Mouse (Mus musculus) MEL (cell line): Measurements from ENCODE around the gene Ate1. TPM values are rescaled to one million over a fixed set of nuclear protein-coding genes. Genes with fewer than 3 reads are reported as not detected.

Experiments used
- DNase-seq: peaks from one replicate; pipeline ENCODE4 v3.0.0; 2011; ENCODE audit warnings: low read depth, low spot score
- H3K27ac ChIP-seq: 2 replicates; pipeline ENCODE4 v1.5.1; 2012; ENCODE audit warnings: low read depth, mild to moderate bottlenecking, control low read depth, low read length, moderate library complexity; ENCODE audit not compliant: control insufficient read depth
- H3K27me3 ChIP-seq, 2 experiments: fragments of 150-350 bp in 1 of 2; sonication (generic) in 1 of 2; 2 replicates each; pipeline ENCODE4 v1.6.1; 2012; ENCODE audit warnings: low read length in 2 of 2, mild to moderate bottlenecking in 2 of 2, improper control_type of control experiment in 1 of 2, moderate library complexity in 1 of 2; ENCODE audit not compliant: insufficient read depth in 2 of 2, control insufficient read depth in 1 of 2
- H3K36me3 ChIP-seq, 2 experiments: 2 replicates each; pipeline ENCODE4 v1.6.1; 2012 to 2014; ENCODE audit warnings: low read length in 2 of 2, improper control_type of control experiment in 1 of 2, inconsistent platforms in 1 of 2, mild to moderate bottlenecking in 1 of 2; ENCODE audit not compliant: insufficient read depth in 2 of 2, control insufficient read depth in 1 of 2
- H3K4me1 ChIP-seq, 2 experiments: fragments of 150-350 bp in 1 of 2; sonication (generic) in 1 of 2; 2 replicates each; pipeline ENCODE4 v1.6.1; 2012; ENCODE audit warnings: low read length in 2 of 2, improper control_type of control experiment in 1 of 2, mild to moderate bottlenecking in 1 of 2; ENCODE audit not compliant: insufficient read depth in 2 of 2, control insufficient read depth in 1 of 2
- H3K4me3 ChIP-seq, 2 experiments: fragments of 150-350 bp in 1 of 2; sonication (generic) in 1 of 2; 2 replicates each; pipeline ENCODE4 v1.5.1; 2012; ENCODE audit warnings: low read depth in 2 of 2, low read length in 2 of 2, mild to moderate bottlenecking in 2 of 2, moderate library complexity in 2 of 2, control low read depth in 1 of 2, improper control_type of control experiment in 1 of 2; ENCODE audit not compliant: control insufficient read depth in 1 of 2, insufficient read depth in 1 of 2
- H3K79me2 ChIP-seq: 2 replicates; pipeline ENCODE4 v1.6.1; 2012; ENCODE audit warnings: mild to moderate bottlenecking, low read length, moderate library complexity; ENCODE audit not compliant: control insufficient read depth, poor library complexity, insufficient read depth
- H3K9ac ChIP-seq: 2 replicates; pipeline ENCODE4 v1.6.1; 2012; ENCODE audit warnings: low read depth, mild to moderate bottlenecking, control low read depth, low read length, moderate library complexity; ENCODE audit not compliant: control insufficient read depth, poor library complexity, severe bottlenecking
- H3K9me3 ChIP-seq: fragments of 150-350 bp; sonication (generic); replicated peaks from 2 replicates; pipeline ENCODE4 v1.6.1; 2012; ENCODE audit warnings: mild to moderate bottlenecking, low read length, improper control_type of control experiment, moderate library complexity; ENCODE audit not compliant: insufficient read depth
- BHLHE40 ChIP-seq: IDR thresholded peaks from 2 replicates; pipeline ENCODE4 v1.6.1; 2012; ENCODE audit warnings: low read depth, mild to moderate bottlenecking, inconsistent platforms, low read length, improper control_type of control experiment, borderline replicate concordance
- CHD1 ChIP-seq: IDR thresholded peaks from 2 replicates; pipeline ENCODE4 v1.6.1; 2012; ENCODE audit warnings: low read depth, mild to moderate bottlenecking, inconsistent platforms, low read length, improper control_type of control experiment
- E2F4 ChIP-seq: IDR thresholded peaks from 2 replicates; pipeline ENCODE4 v1.6.1; 2011; ENCODE audit warnings: low read depth, low read length, improper control_type of control experiment, borderline replicate concordance
- GATA1 ChIP-seq: IDR thresholded peaks from 2 replicates; pipeline ENCODE4 v1.6.1; 2011; ENCODE audit warnings: low read depth, low read length, improper control_type of control experiment
- KAT2A ChIP-seq: conservative IDR thresholded peaks from 2 replicates; pipeline ENCODE4 v1.6.1; 2012; ENCODE audit warnings: low read depth, low read length, improper control_type of control experiment, inconsistent platforms
- MXI1 ChIP-seq: IDR thresholded peaks from 2 replicates; pipeline ENCODE4 v1.6.1; 2011; ENCODE audit warnings: mild to moderate bottlenecking, low read depth, low read length, improper control_type of control experiment
- RCOR1 ChIP-seq: IDR thresholded peaks from 2 replicates; pipeline ENCODE4 v1.6.1; 2012; ENCODE audit warnings: low read depth, mild to moderate bottlenecking, inconsistent platforms, low read length, improper control_type of control experiment
- SIN3A ChIP-seq: IDR thresholded peaks from 2 replicates; pipeline ENCODE4 v1.6.1; 2012; ENCODE audit warnings: low read length, improper control_type of control experiment, inconsistent platforms
- UBTF ChIP-seq: IDR thresholded peaks from 2 replicates; pipeline ENCODE4 v1.6.1; 2012; ENCODE audit warnings: low read depth, mild to moderate bottlenecking, inconsistent platforms, low read length, improper control_type of control experiment, moderate library complexity, borderline replicate concordance; ENCODE audit not compliant: insufficient read depth
- USF2 ChIP-seq, 2 experiments: IDR thresholded peaks; 2 replicates each; pipeline ENCODE4 v1.6.1; 2011 to 2012; ENCODE audit warnings: improper control_type of control experiment in 2 of 2, low read length in 2 of 2, borderline replicate concordance in 1 of 2, inconsistent platforms in 1 of 2, low read depth in 1 of 2, mild to moderate bottlenecking in 1 of 2; ENCODE audit not compliant: insufficient read depth in 1 of 2
- ZC3H11A ChIP-seq: IDR thresholded peaks from 2 replicates; pipeline ENCODE4 v1.6.1; 2012; ENCODE audit warnings: low read depth, mild to moderate bottlenecking, inconsistent platforms, low read length, improper control_type of control experiment
- polyA plus RNA-seq, 2 experiments: library from polyadenylated mRNA; stranded (reverse) in 1 of 2; unstranded in 1 of 2; fragments of >175 nt in 1 of 2; fragments of >200 nt in 1 of 2; gene quantifications; 2 replicates each; pipeline versions ENCODE4 v1.2.1 to v1.2.4; 2012; ENCODE audit warnings: low replicate concordance in 2 of 2, low read depth in 1 of 2; ENCODE audit not compliant: insufficient read length in 2 of 2, insufficient read depth in 1 of 2, missing spikeins in 1 of 2
- total RNA-seq: library from RNA; depleted of rRNA; stranded (reverse); fragments of 300-350 nt; gene quantifications from 2 replicates; pipeline ENCODE4 v1.2.3, GENCODE M21; 2012

Gene Ate1
- total and polyA plus RNA-seq, 3 experiments = 21.9 to 28.6 TPM; not detected in 1

DNA sequence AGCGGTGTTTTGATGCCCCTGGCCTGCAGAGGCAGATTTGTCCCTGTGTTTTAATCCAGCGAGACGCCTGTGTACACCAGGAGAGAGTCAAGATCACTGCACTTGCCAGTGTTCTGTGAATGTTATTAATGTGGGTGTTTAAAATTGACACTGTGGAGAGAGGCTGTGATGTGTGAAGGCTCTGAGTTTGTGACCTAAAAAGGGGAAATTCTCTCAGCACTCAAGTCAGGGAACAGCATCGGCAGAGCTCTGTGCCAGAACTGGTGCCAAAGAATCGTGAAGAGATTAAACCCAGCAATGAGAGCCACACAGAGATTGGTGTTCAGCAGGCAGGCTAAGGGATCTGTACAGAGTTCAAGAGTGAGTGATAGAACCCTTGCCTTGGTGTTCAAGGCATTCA lies 35.4 kb upstream of the Ate1 start:
- H3K79me2 ChIP-seq = no peaks in the 10 kb centered on the region

GRCm38 (mm10) chr7:130553321-130553720 lies 33.2 kb upstream of the Ate1 start:
- peaks cover 8 to 13% of the 10 kb centered on the region in 2 experiments for H3K27me3 ChIP-seq
- no peak overlapping the region for H3K4me3 ChIP-seq
- no peaks in the 10 kb centered on the region for H3K79me2 ChIP-seq
- no peak overlapping the region for H3K9ac ChIP-seq
- no peak for DNase-seq
- H3K36me3 ChIP-seq = no peaks in the 10 kb centered on the region
- no peak overlapping the region for H3K27ac ChIP-seq
- no peaks in the 10 kb centered on the region for H3K4me1 ChIP-seq
- TF ChIP-seq UBTF = no peak
- no peak for TF ChIP-seq GATA1
- TF ChIP-seq SIN3A = no peak
- TF ChIP-seq CHD1 = no peak
- no peaks in the 10 kb centered on the region for H3K9me3 ChIP-seq

More for the DNA sequence above, 35.4 kb upstream of the Ate1 start:
- TF ChIP-seq ZC3H11A (no peak), BHLHE40 (no peak), KAT2A (no peak), MXI1 (no peak), E2F4 (no peak), RCOR1 (peak; percentile 73)
- Histone ChIP-seq H3K36me3 (peaks cover 0 to 6% of the 10 kb centered on the region in 2 experiments; a peak in 2 of 4 replicates), H3K9ac (no peak overlapping the region), H3K27me3 (peaks cover 8 to 13% of the 10 kb centered on the region in 2 experiments), H3K4me1 (peaks cover 2 to 8% of the 10 kb centered on the region in 2 experiments), H3K9me3 (no peaks in the 10 kb centered on the region), H3K4me3 (no peak overlapping the region), H3K27ac (no peak overlapping the region)
- peak; percentile 33 for DNase-seq

DNA sequence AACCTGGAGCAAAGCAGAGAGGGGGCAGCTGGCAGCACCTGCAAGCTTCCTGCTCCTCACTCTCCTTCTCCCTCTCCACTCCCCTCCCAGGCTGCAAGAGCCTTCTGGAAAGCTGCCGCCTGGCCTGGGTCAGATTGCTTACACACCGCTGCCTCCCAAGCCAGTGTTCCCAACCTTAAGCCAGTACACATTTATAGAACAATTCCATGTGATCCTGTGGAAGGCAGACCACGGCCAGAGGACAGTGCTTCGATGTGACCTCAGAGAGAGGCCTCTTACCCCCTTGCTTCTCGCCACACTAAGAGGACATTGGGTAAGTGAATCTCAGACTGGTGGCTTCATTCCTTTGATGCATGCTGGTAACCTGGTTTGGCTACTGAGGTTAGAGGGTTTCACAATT lies 32.6 kb upstream of the Ate1 start:
- Histone ChIP-seq H3K4me3 (no peak overlapping the region), H3K9ac (no peak overlapping the region), H3K9me3 (no peaks in the 10 kb centered on the region), H3K27me3 (peaks cover 8 to 13% of the 10 kb centered on the region in 2 experiments), H3K36me3 (no peaks in the 10 kb centered on the region), H3K79me2 (no peaks in the 10 kb centered on the region), H3K27ac (no peak overlapping the region), H3K4me1 (no peaks in the 10 kb centered on the region)
- no peak for DNase-seq
- TF ChIP-seq USF2 (IDR thresholded peaks at IDR 0.05; ENCODE audit: borderline replicate concordance in 1 of 2, insufficient read depth in 1 of 2, low read depth in 1 of 2, low read length in 2 of 2) (no peak), UBTF (no peak), RCOR1 (no peak)
